In the genomic region with DNA sequence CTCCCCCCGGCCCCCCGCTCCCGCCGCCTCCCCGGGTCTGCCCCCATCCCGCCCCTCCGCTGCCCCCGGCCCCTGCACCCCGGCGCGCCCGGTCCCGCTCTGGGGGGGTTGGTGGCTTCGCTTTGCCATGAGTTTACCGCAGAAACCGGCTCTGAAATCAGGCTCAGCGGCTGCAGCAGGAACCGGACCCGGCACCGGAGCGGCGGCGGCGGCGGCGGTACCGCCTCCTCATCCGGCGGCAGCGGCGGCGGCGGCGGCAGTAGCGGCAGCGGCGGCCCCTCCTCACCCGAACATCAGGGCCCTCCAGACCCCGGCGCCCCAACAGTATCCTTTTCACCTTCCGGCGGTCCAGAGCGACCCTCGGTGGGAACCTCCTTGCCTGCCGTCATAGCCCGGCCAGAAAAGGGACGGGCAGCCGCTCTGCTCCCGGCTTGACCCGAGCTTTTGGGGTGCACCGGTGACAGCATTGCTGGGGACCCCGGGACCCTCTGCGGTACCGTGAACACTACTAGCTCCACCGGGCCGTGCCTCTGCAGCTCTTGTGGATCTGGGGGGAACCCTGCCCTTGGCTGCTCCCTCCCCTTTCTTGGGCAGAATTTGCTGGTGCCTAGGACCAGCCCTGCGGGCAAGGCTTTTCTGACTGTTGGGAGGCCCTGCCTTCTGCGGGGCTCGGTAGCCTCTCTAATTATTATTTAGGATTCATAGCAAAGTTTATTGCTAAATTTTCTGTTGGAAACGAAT, we compare ENCODE assay signal across 8 mouse cellular contexts. TPM values are rescaled to one million over a fixed set of nuclear protein-coding genes. Genes with fewer than 3 reads are reported as not detected.
A peak's percentile ranks its signal among the peaks of the same experiment; 100 is the strongest.
DNase-seq lines count a peak whose midpoint lies in the region; ATAC-seq lines count a peak whose summit lies in the region.

No protein-coding gene starts in this region.

- H3K36me3 ChIP-seq in embryonic facial prominence, embryonic 13.5 days = peaks cover 25% of the 10 kb centered on the region
- H3K36me3 ChIP-seq in heart, embryonic 16.5 days (ENCODE audit: control insufficient read depth, insufficient read depth) = peaks cover 14% of the 10 kb centered on the region

- peak overlapping the region; percentile 98 for H3K9ac ChIP-seq in embryonic facial prominence, embryonic 13.5 days
- peak overlapping the region; percentile 93 for H3K9ac ChIP-seq in heart, embryonic 16.5 days (ENCODE audit: low read length)

- peak overlapping the region; percentile 95 for H3K27ac ChIP-seq in embryonic facial prominence, embryonic 13.5 days
- H3K27ac ChIP-seq in heart, embryonic 16.5 days (ENCODE audit: low read length) = peak overlapping the region; percentile 88

- 1% methylated on average over 48 of the region's 60 CpGs for WGBS in embryonic facial prominence, embryonic 13.5 days
- under 1% methylated on average over 55 of the region's 60 CpGs for WGBS in heart, embryonic 16.5 days

- peak; percentile 70 for DNase-seq in adrenal gland, postnatal 10 days
- DNase-seq in kidney, postnatal 4 days = peak; percentile 64 to 75
- peak; percentile 58 to 62 for DNase-seq in lung, postnatal 4 days
- DNase-seq in retina, postnatal 1 day = peak; percentile 49
- peak; percentile 26 for DNase-seq in yolk sac, embryonic 10.5 days (ENCODE audit: low spot score)

- H3K4me2 ChIP-seq in embryonic facial prominence, embryonic 13.5 days = peak overlapping the region; percentile 86
- H3K4me2 ChIP-seq in heart, embryonic 16.5 days (ENCODE audit: low read depth, low read length) = peak overlapping the region; percentile 72

- peaks cover 29% of the 10 kb centered on the region for H3K4me1 ChIP-seq in embryonic facial prominence, embryonic 13.5 days
- peaks cover 20% of the 10 kb centered on the region for H3K4me1 ChIP-seq in heart, embryonic 16.5 days (ENCODE audit: control insufficient read depth, insufficient read depth, low read length)

- peak; percentile 27 for ATAC-seq in CD4-positive, CD25-positive, alpha-beta regulatory T cell, adult 4 months
- ATAC-seq in embryonic facial prominence, embryonic 13.5 days (ENCODE audit: insufficient number of reproducible peaks, insufficient read depth, low FRiP score, low TSS enrichment, low read depth) = no peak
- ATAC-seq in heart, embryonic 16.5 days (replicated peaks; ENCODE audit: extremely low read depth, insufficient read depth, low FRiP score) = peak; percentile 11; the same call in 1 of the 2 replicates

- H3K27me3 ChIP-seq in embryonic facial prominence, embryonic 13.5 days = peaks cover 22% of the 10 kb centered on the region
- H3K27me3 ChIP-seq in heart, embryonic 16.5 days (ENCODE audit: control insufficient read depth, insufficient read depth, low read length) = 0 out of 2 replicates have a peak, but pooled peaks cover 2% of the 10 kb centered on the region

- peak overlapping the region; percentile 95 for H3K4me3 ChIP-seq in embryonic facial prominence, embryonic 13.5 days
- peak overlapping the region; percentile 84 for H3K4me3 ChIP-seq in heart, embryonic 16.5 days (ENCODE audit: low read length)

- H3K9me3 ChIP-seq in embryonic facial prominence, embryonic 13.5 days = no peaks in the 10 kb centered on the region
- 0 out of 2 replicates have a peak, but pooled peaks cover 2% of the 10 kb centered on the region for H3K9me3 ChIP-seq in heart, embryonic 16.5 days (replicated peaks; ENCODE audit: control insufficient read depth, low read length)

RNA-seq across cellular contexts. Expression of gene Eif4g3, which starts 1.2 kb away (rescaled TPM):
- 10 to 100 TPM; 42.5 to 49.0 TPM for polyA plus RNA-seq in CD4-positive, CD25-positive, alpha-beta regulatory T cell, adult 4 months (2017; shearing (Covaris generic))
- 10 to 100 TPM; 72.1 to 93.7 TPM for total RNA-seq in adrenal gland, postnatal 10 days (2021)
- polyA plus RNA-seq in embryonic facial prominence, embryonic 13.5 days (2015; fragmentation: Nextera tagmentation; extraction: Ambion mirVana) = 38.9 and 42.7 TPM in 2 replicates
- polyA plus RNA-seq in heart, embryonic 16.5 days (2015; fragmentation: Nextera tagmentation; extraction: Ambion mirVana) = 18.9 and 20.3 TPM in 2 replicates
